Mouse (Mus musculus): ENCODE measurements around the gene Sesn1.
"Not testable (repeated sequence)": the region's sequence is repeated elsewhere in the genome, so short reads cannot be mapped to it uniquely, and the experiment has no call there.

Gene Sesn1

GRCm38 (mm10) chr10:41822573-41823281, 13.0 kb downstream of the Sesn1 start:
- DNase-seq = no peak

- DNase-seq = not testable (repeated sequence)
These were observed 13.5 kb downstream of the Sesn1 start for GRCm38 (mm10) chr10:41823282-41823675.

- DNase-seq = no peak
These were observed 14.2 kb downstream of the Sesn1 start for GRCm38 (mm10) chr10:41823916-41824315.

GRCm38 (mm10) chr10:41825041-41825440, 15.3 kb downstream of the Sesn1 start:
- no peak for DNase-seq

- no peak for DNase-seq
These were observed 16.3 kb downstream of the Sesn1 start for GRCm38 (mm10) chr10:41825996-41826395.

- DNase-seq = no peak
These were observed 16.9 kb downstream of the Sesn1 start for GRCm38 (mm10) chr10:41826526-41827116.

- DNase-seq = no peak
These were observed 18.0 kb downstream of the Sesn1 start for GRCm38 (mm10) chr10:41827784-41828183.

GRCm38 (mm10) chr10:41829191-41829590, 19.5 kb downstream of the Sesn1 start:
- DNase-seq = no peak

GRCm38 (mm10) chr10:41829980-41830379, 20.2 kb downstream of the Sesn1 start:
- DNase-seq = no peak

GRCm38 (mm10) chr10:41830445-41830844, 20.7 kb downstream of the Sesn1 start:
- DNase-seq = no peak

GRCm38 (mm10) chr10:41830851-41831522, 21.3 kb downstream of the Sesn1 start:
- DNase-seq = peak; percentile 61

- no peak for DNase-seq
These were observed 22.5 kb downstream of the Sesn1 start for GRCm38 (mm10) chr10:41832191-41832590.

GRCm38 (mm10) chr10:41834131-41834530, 24.4 kb downstream of the Sesn1 start:
- DNase-seq = no peak

GRCm38 (mm10) chr10:41838911-41839310, 29.2 kb downstream of the Sesn1 start:
- DNase-seq = no peak

- DNase-seq = no peak
These were observed 38.0 kb downstream of the Sesn1 start for GRCm38 (mm10) chr10:41847737-41848136.

- DNase-seq = no peak
These were observed 39.0 kb downstream of the Sesn1 start for GRCm38 (mm10) chr10:41848721-41849120.

GRCm38 (mm10) chr10:41859820-41860219, 50.1 kb downstream of the Sesn1 start:
- no peak for DNase-seq

- no peak for DNase-seq
These were observed 50.5 kb downstream of the Sesn1 start for GRCm38 (mm10) chr10:41860275-41860688.

- no peak for DNase-seq
These were observed 53.3 kb downstream of the Sesn1 start for GRCm38 (mm10) chr10:41863053-41863452.

GRCm38 (mm10) chr10:41866069-41866837, 56.5 kb downstream of the Sesn1 start:
- no peak for DNase-seq

- DNase-seq = no peak
These were observed 57.1 kb downstream of the Sesn1 start for GRCm38 (mm10) chr10:41866838-41867154.

- no peak for DNase-seq
These were observed 58.2 kb downstream of the Sesn1 start for GRCm38 (mm10) chr10:41867956-41868355.

- no peak for DNase-seq
These were observed 60.4 kb downstream of the Sesn1 start for GRCm38 (mm10) chr10:41870101-41870500.
